Mouse (Mus musculus): ENCODE data around the gene Alox8.

DNA sequence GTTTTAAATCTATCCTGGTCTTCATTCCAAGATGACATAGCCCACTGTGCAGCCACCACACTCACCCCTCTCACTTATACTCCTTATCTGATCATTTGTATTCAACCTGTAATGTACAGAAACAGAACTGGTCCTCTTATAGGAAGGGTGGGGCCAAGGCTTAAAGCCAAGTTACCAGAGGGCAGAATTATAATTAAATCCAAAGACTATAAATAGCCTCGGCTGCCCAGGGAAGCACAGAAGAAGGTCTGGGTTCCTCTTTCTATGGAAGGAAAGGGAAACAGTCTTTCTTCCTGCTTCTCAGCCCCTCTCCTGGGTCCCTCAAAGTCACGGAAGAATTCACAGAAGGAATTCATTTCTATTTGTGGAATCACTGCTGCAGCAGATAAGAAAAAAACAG, 48.0 kb upstream of the Alox8 start:
- TF ChIP-seq MYC (IDR thresholded peaks at IDR 0.05; ENCODE audit: low read depth, low read length) (no peak), CTCF (conservative IDR thresholded peaks at IDR 0.05 in 1 of 2, IDR thresholded peaks at IDR 0.05 in 1 of 2; ENCODE audit: low read depth in 2 of 2, low read length in 2 of 2) (no peak), POLR2A (IDR thresholded peaks at IDR 0.05; ENCODE audit: low read depth, low read length) (no peak), E2F4 (IDR thresholded peaks at IDR 0.05; ENCODE audit: insufficient replicate concordance, low read depth, low read length) (no peak), SIN3A (IDR thresholded peaks at IDR 0.05; ENCODE audit: low read length) (no peak), ETS1 (conservative IDR thresholded peaks at IDR 0.05; ENCODE audit: low read depth, low read length) (no peak), RCOR1 (conservative IDR thresholded peaks at IDR 0.05; ENCODE audit: low read depth, low read length) (no peak), ZKSCAN1 (IDR thresholded peaks at IDR 0.05; ENCODE audit: borderline replicate concordance, low read depth, low read length) (no peak), ELF1 (IDR thresholded peaks at IDR 0.05; ENCODE audit: low read depth, low read length) (no peak)

All from CH12.LX (cell line).